Mouse (Mus musculus): ENCODE data around the gene Hist1h2ah. TPM values are rescaled to one million over a fixed set of nuclear protein-coding genes. Genes with fewer than 3 reads are reported as not detected.

Gene Hist1h2ah
- polyA plus RNA-seq, 1 experiment from 2014 or later, result 50.4 TPM

- Histone ChIP-seq H3K36me3 (no peaks in the 10 kb centered on the region), H3K4me2 (peak overlapping the region; percentile 64), H3K4me3 (replicated peaks) (peak overlapping the region; percentile 42), H3K9me3 (no peaks in the 10 kb centered on the region), H3K4me1 (replicated peaks) (peaks cover 7% of the 10 kb centered on the region; the same call in 1 of the 2 replicates), H3K9ac (replicated peaks) (peak overlapping the region; percentile 28; the same call in 1 of the 2 replicates), H3K27me3 (peaks cover 32% of the 10 kb centered on the region), H3K27ac (no peak overlapping the region)
- under 1% methylated on average over 11 of the region's 11 CpGs for WGBS
- ATAC-seq (ENCODE audit: insufficient number of reproducible peaks, insufficient read depth, low FRiP score, low TSS enrichment, low read depth), result no peak
These were observed 13.8 kb downstream of the Hist1h2ah start for GRCm38 (mm10) chr13:22021581-22021980.

- no peak for ATAC-seq (ENCODE audit: insufficient number of reproducible peaks, insufficient read depth, low FRiP score, low TSS enrichment, low read depth)
- H3K9me3 ChIP-seq, result no peaks in the 10 kb centered on the region
- under 1% methylated on average over 8 of the region's 8 CpGs for WGBS
- H3K4me3 ChIP-seq (replicated peaks), result peak overlapping the region; percentile 42
- H3K27ac ChIP-seq, result no peak overlapping the region
- no peak overlapping the region for H3K9ac ChIP-seq (replicated peaks)
- peaks cover 37% of the 10 kb centered on the region for H3K27me3 ChIP-seq
- H3K36me3 ChIP-seq, result no peaks in the 10 kb centered on the region
- H3K4me1 ChIP-seq (replicated peaks), result peaks cover 7% of the 10 kb centered on the region; the same call in 1 of the 2 replicates
- peak overlapping the region; percentile 64 for H3K4me2 ChIP-seq
These were observed 14.4 kb downstream of the Hist1h2ah start for GRCm38 (mm10) chr13:22020901-22021339.

GRCm38 (mm10) chr13:22019934-22020835 is 15.2 kb downstream of the Hist1h2ah start:
- Histone ChIP-seq H3K9ac (replicated peaks) (no peak overlapping the region), H3K4me2 (peak overlapping the region; percentile 64), H3K27me3 (peaks cover 44% of the 10 kb centered on the region), H3K36me3 (no peaks in the 10 kb centered on the region), H3K4me1 (replicated peaks) (peaks cover 7% of the 10 kb centered on the region; the same call in 1 of the 2 replicates), H3K9me3 (no peaks in the 10 kb centered on the region), H3K27ac (no peak overlapping the region), H3K4me3 (replicated peaks) (peak overlapping the region; percentile 42)
- WGBS, result under 1% methylated on average over 44 of the region's 44 CpGs
- no peak for ATAC-seq (ENCODE audit: insufficient number of reproducible peaks, insufficient read depth, low FRiP score, low TSS enrichment, low read depth)

GRCm38 (mm10) chr13:22015479-22016450 is 19.6 kb downstream of the Hist1h2ah start:
- H3K4me3 ChIP-seq (replicated peaks), result no peak overlapping the region
- no peaks in the 10 kb centered on the region for H3K36me3 ChIP-seq
- H3K4me2 ChIP-seq, result no peak overlapping the region
- WGBS, result 16% methylated on average over 27 of the region's 27 CpGs
- peaks cover 79% of the 10 kb centered on the region for H3K27me3 ChIP-seq
- no peaks in the 10 kb centered on the region for H3K9me3 ChIP-seq
- no peak overlapping the region for H3K27ac ChIP-seq
- ATAC-seq (ENCODE audit: insufficient number of reproducible peaks, insufficient read depth, low FRiP score, low TSS enrichment, low read depth), result peak; percentile 80; the same call in 1 of the 2 replicates
- H3K4me1 ChIP-seq (replicated peaks), result peaks cover 7% of the 10 kb centered on the region; the same call in 1 of the 2 replicates
- no peak overlapping the region for H3K9ac ChIP-seq (replicated peaks)

GRCm38 (mm10) chr13:22014411-22014845 is 20.9 kb downstream of the Hist1h2ah start:
- no peaks in the 10 kb centered on the region for H3K36me3 ChIP-seq
- no peaks in the 10 kb centered on the region for H3K9me3 ChIP-seq
- H3K4me3 ChIP-seq (replicated peaks), result peak overlapping the region; percentile 18; the same call in 1 of the 2 replicates
- H3K4me2 ChIP-seq, result peak overlapping the region; percentile 32
- no peak overlapping the region for H3K27ac ChIP-seq
- 17% methylated on average over 17 of the region's 17 CpGs for WGBS
- no peaks in the 10 kb centered on the region; the same call in 1 of the 2 replicates for H3K4me1 ChIP-seq (replicated peaks)
- H3K9ac ChIP-seq (replicated peaks), result no peak overlapping the region
- H3K27me3 ChIP-seq, result peaks cover 79% of the 10 kb centered on the region
- no peak for ATAC-seq (ENCODE audit: insufficient number of reproducible peaks, insufficient read depth, low FRiP score, low TSS enrichment, low read depth)

- H3K4me1 ChIP-seq (replicated peaks), result no peaks in the 10 kb centered on the region; the same call in 1 of the 2 replicates
- H3K36me3 ChIP-seq, result no peaks in the 10 kb centered on the region
- no peak overlapping the region for H3K9ac ChIP-seq (replicated peaks)
- no peak overlapping the region for H3K4me3 ChIP-seq (replicated peaks)
- WGBS, result 17% methylated on average over 13 of the region's 13 CpGs
- H3K27ac ChIP-seq, result no peak overlapping the region
- ATAC-seq (ENCODE audit: insufficient number of reproducible peaks, insufficient read depth, low FRiP score, low TSS enrichment, low read depth), result no peak
- no peak overlapping the region for H3K4me2 ChIP-seq
- H3K27me3 ChIP-seq, result peaks cover 79% of the 10 kb centered on the region
- no peaks in the 10 kb centered on the region for H3K9me3 ChIP-seq
These were observed 21.7 kb downstream of the Hist1h2ah start for GRCm38 (mm10) chr13:22013716-22014115.

GRCm38 (mm10) chr13:22009642-22010041 is 25.7 kb downstream of the Hist1h2ah start, which contains the start of gene Prss16:
Gene Prss16, minus strand, starts transcription at chr13:22009742.
- H3K9me3 ChIP-seq, result no peaks in the 10 kb centered on the region
- peaks cover 15% of the 10 kb centered on the region for H3K4me1 ChIP-seq (replicated peaks)
- no peaks in the 10 kb centered on the region for H3K36me3 ChIP-seq
- peaks cover 92% of the 10 kb centered on the region for H3K27me3 ChIP-seq
- ATAC-seq (ENCODE audit: insufficient number of reproducible peaks, insufficient read depth, low FRiP score, low TSS enrichment, low read depth), result no peak
- H3K27ac ChIP-seq, result no peak within 1 kb of the TSS
- H3K4me2 ChIP-seq, result no peak within 1 kb of the TSS
- H3K9ac ChIP-seq (replicated peaks), result no peak within 1 kb of the TSS
- 23% methylated on average over 5 of the region's 7 CpGs for WGBS
- H3K4me3 ChIP-seq (replicated peaks), result no peak within 1 kb of the TSS

GRCm38 (mm10) chr13:22008707-22009106 is 26.7 kb downstream of the Hist1h2ah start:
- 69% methylated on average over 3 of the region's 3 CpGs for WGBS
- no peaks in the 10 kb centered on the region for H3K9me3 ChIP-seq
- H3K27me3 ChIP-seq, result peaks cover 92% of the 10 kb centered on the region
- no peak overlapping the region for H3K4me2 ChIP-seq
- no peak overlapping the region for H3K4me3 ChIP-seq (replicated peaks)
- H3K9ac ChIP-seq (replicated peaks), result no peak overlapping the region
- H3K27ac ChIP-seq, result no peak overlapping the region
- ATAC-seq (ENCODE audit: insufficient number of reproducible peaks, insufficient read depth, low FRiP score, low TSS enrichment, low read depth), result no peak
- H3K36me3 ChIP-seq, result no peaks in the 10 kb centered on the region
- H3K4me1 ChIP-seq (replicated peaks), result peaks cover 15% of the 10 kb centered on the region

- Histone ChIP-seq H3K4me1 (replicated peaks) (peaks cover 15% of the 10 kb centered on the region), H3K27ac (no peak overlapping the region), H3K36me3 (no peaks in the 10 kb centered on the region), H3K4me3 (replicated peaks) (no peak overlapping the region), H3K27me3 (peaks cover 95% of the 10 kb centered on the region), H3K9ac (replicated peaks) (no peak overlapping the region), H3K4me2 (no peak overlapping the region), H3K9me3 (no peaks in the 10 kb centered on the region)
- WGBS, result 42% methylated on average over 7 of the region's 7 CpGs
- no peak for ATAC-seq (ENCODE audit: insufficient number of reproducible peaks, insufficient read depth, low FRiP score, low TSS enrichment, low read depth)
These were observed 27.5 kb downstream of the Hist1h2ah start for GRCm38 (mm10) chr13:22007872-22008271.

GRCm38 (mm10) chr13:22007121-22007510 is 28.3 kb downstream of the Hist1h2ah start:
- ATAC-seq (ENCODE audit: insufficient number of reproducible peaks, insufficient read depth, low FRiP score, low TSS enrichment, low read depth), result no peak
- H3K27me3 ChIP-seq, result peaks cover 96% of the 10 kb centered on the region
- peak overlapping the region; percentile 44; the same call in 1 of the 2 replicates for H3K9ac ChIP-seq (replicated peaks)
- peak overlapping the region; percentile 93 for H3K4me2 ChIP-seq
- H3K4me1 ChIP-seq (replicated peaks), result peaks cover 15% of the 10 kb centered on the region
- H3K4me3 ChIP-seq (replicated peaks), result peak overlapping the region; percentile 53
- no peak overlapping the region for H3K27ac ChIP-seq
- no peaks in the 10 kb centered on the region for H3K9me3 ChIP-seq
- WGBS, result 2% methylated on average over 18 of the region's 18 CpGs
- H3K36me3 ChIP-seq, result no peaks in the 10 kb centered on the region

Measured in limb, embryonic 12.5 days (tissue).